In the genomic region with DNA sequence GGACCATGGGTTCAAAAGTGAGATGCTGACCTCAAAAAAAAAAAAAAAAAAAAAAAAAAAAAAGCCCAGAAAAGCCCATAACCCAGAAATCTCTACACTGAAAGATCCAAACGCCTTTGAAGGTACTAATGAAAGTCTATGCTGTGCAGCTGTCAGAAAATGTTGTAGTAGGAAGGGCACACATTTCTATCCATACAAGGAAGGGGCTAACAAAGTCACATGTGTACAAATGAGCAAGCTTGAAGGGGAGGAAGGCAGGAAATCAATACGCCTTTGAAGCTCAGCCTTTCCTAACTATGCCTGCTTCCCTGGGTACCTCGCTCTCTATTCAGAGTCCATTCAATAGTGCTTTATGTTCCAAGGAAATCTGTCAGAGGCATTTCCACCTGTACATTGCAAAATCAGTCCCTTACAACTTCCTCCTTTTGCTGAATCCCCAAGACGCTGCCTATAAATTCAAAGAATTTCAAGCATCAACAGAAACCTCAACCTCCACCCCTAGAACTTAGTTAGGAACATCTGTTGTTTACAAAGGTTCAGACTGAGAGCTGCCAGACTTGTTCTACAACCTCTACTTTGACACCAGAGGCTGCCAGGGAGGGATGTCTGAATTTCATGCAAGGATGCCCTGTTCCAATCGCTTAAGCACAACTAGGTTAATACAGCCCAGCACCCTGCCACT, we compare ENCODE assay signal across 9 mouse cellular contexts.
DNase-seq lines count a peak whose midpoint lies in the region; ATAC-seq and TF ChIP-seq lines count a peak whose summit lies in the region.
"Had no signal": no experiment of that assay in that cellular context is flagged by ENCODE, and none has a peak within 500 bp of the region (broad histone marks: within the 10 kb centered on the region; RNA-seq: fewer than 3 reads in every experiment).

No protein-coding gene starts in this region.

- no peaks in the 10 kb centered on the region; the same call in 1 of the 2 replicates for H3K79me2 ChIP-seq in liver, adult 2 months (ENCODE audit: control insufficient read depth, insufficient read depth, low read length)

- no peaks in the 10 kb centered on the region for H3K36me3 ChIP-seq in liver, adult 2 months (ENCODE audit: control insufficient read depth, insufficient read depth, low read length)
- H3K36me3 ChIP-seq in midbrain, postnatal 0 days (ENCODE audit: insufficient read depth, low read length): no peaks in the 10 kb centered on the region
- H3K36me3 ChIP-seq: neural tube, embryonic 12.5 days had no signal

- no peak overlapping the region for H3K27ac ChIP-seq in liver, adult 2 months (replicated peaks; ENCODE audit: insufficient read depth, low read depth, low read length)
- 0 out of 2 replicates have a peak overlapping the region, but pooled peaks have one; percentile 32 for H3K27ac ChIP-seq in midbrain, postnatal 0 days (ENCODE audit: low read depth, low read length)
- H3K27ac ChIP-seq: neural tube, embryonic 12.5 days had no signal

- 48% methylated on average over 5 of the region's 5 CpGs for WGBS in liver, adult 2 months
- 17% methylated on average over 5 of the region's 5 CpGs for WGBS in midbrain, postnatal 0 days

- no peak for ATAC-seq in midbrain, postnatal 0 days (ENCODE audit: low FRiP score)

- H3K4me1 ChIP-seq in liver, adult 2 months (ENCODE audit: control insufficient read depth, insufficient read depth, low read length): peaks cover 8% of the 10 kb centered on the region
- H3K4me1 ChIP-seq in midbrain, postnatal 0 days (ENCODE audit: insufficient read depth, low read length): peaks cover 18% of the 10 kb centered on the region

- no peaks in the 10 kb centered on the region for H3K27me3 ChIP-seq in liver, adult 2 months (ENCODE audit: control insufficient read depth, insufficient read depth, low read length)
- no peaks in the 10 kb centered on the region for H3K27me3 ChIP-seq in midbrain, postnatal 0 days (ENCODE audit: insufficient read depth, low read length)
- H3K27me3 ChIP-seq: neural tube, embryonic 12.5 days had no signal

- no peak overlapping the region for H3K9ac ChIP-seq in liver, adult 2 months (ENCODE audit: low read depth, low read length)
- H3K9ac ChIP-seq in midbrain, postnatal 0 days (replicated peaks; ENCODE audit: low read length, poor library complexity, severe bottlenecking): no peak overlapping the region
- H3K9ac ChIP-seq: neural tube, embryonic 12.5 days had no signal

- H3K9me3 ChIP-seq in midbrain, postnatal 0 days (ENCODE audit: low read length): no peaks in the 10 kb centered on the region
- H3K9me3 ChIP-seq: neural tube, embryonic 12.5 days had no signal

- no peak overlapping the region for H3K4me3 ChIP-seq in liver, adult 2 months (ENCODE audit: insufficient read depth, low read depth, low read length)
- no peak overlapping the region for H3K4me3 ChIP-seq in midbrain, postnatal 0 days (ENCODE audit: low read depth, low read length)
- H3K4me3 ChIP-seq: neural tube, embryonic 12.5 days had no signal

- H3K4me2 ChIP-seq in midbrain, postnatal 0 days (ENCODE audit: low read depth, low read length, poor library complexity, severe bottlenecking): no peak overlapping the region
- H3K4me2 ChIP-seq: neural tube, embryonic 12.5 days had no signal

- TF ChIP-seq CTCF in liver, adult 2 months (IDR thresholded peaks at IDR 0.05; ENCODE audit: low read depth, low read length): no peak
- no peak for TF ChIP-seq CTCF in midbrain, postnatal 0 days (IDR thresholded peaks at IDR 0.05)

- no peak for TF ChIP-seq POLR2A in liver, adult 2 months (IDR thresholded peaks at IDR 0.05; ENCODE audit: extremely low read depth, insufficient read depth, low read length)

- DNase-seq in liver, adult 2 months (ENCODE audit: extremely low read depth, low read depth, low spot score): peak; percentile 34
- DNase-seq in liver: no peak
- DNase-seq in embryo, embryonic 9.5 days (ENCODE audit: extremely low spot score): peak; percentile 30
- DNase-seq in kidney, adult 8-10 months: peak; percentile 56 to 60
- peak; percentile 26 for DNase-seq in midbrain, postnatal 0 days (ENCODE audit: low spot score)
- DNase-seq in adrenal gland, postnatal 25 days: no peak
- no peak for DNase-seq in spleen, postnatal 14 days (ENCODE audit: low spot score in 2 of 2)
- no peak for DNase-seq in cerebellum, postnatal 14 days

Comparison
In these comparisons a context has a peak if more than half of its experiments do, and no peak if none do; other contexts are left out.
1. DNase-seq: peak in liver, adult 2 months (single experiment), embryo, embryonic 9.5 days (single experiment), kidney, adult 8-10 months (2 of 2) and midbrain, postnatal 0 days (single experiment); none in liver (single experiment), adrenal gland, postnatal 25 days (single experiment), spleen, postnatal 14 days (0 of 2) and cerebellum, postnatal 14 days (0 of 2).